Mouse (Mus musculus): Measurements from ENCODE around the gene Setd3. TPM values are rescaled to one million over a fixed set of nuclear protein-coding genes. Genes with fewer than 3 reads are reported as not detected.

Gene Setd3
- polyA plus RNA-seq, 1 experiment from 2014 or later = 89.1 TPM

DNA sequence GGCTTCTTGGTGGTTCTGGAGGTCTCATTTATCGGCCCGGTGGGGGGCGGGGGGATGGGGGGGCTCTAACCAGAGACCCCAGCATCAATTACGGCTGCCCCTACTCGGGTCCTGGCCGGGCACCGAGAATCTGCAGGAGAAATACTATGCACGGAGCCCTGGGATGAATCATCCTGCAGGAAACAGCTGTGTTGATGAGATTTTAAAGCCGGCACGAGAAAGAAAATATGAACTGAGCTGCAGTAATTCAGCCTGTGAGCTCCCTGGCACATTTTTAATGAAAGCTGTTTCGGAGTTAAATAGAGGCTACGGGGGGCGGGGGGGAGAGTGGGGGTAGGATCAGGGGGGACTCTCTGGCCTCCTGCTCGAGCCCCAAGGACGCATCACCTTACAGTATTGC is 40.0 kb upstream of the Setd3 start:
- Histone ChIP-seq H3K27ac (ENCODE audit: low read length) (0 out of 2 replicates have a peak overlapping the region, but pooled peaks have one; percentile 30), H3K4me2 (replicated peaks; ENCODE audit: low read depth, low read length) (no peak overlapping the region), H3K36me3 (ENCODE audit: insufficient read depth, low read length) (no peaks in the 10 kb centered on the region), H3K4me3 (ENCODE audit: low read length) (no peak overlapping the region), H3K9ac (replicated peaks; ENCODE audit: low read length) (no peak overlapping the region), H3K9me3 (ENCODE audit: low read length) (no peaks in the 10 kb centered on the region), H3K4me1 (ENCODE audit: insufficient read depth, low read length) (peaks cover 49% of the 10 kb centered on the region), H3K27me3 (ENCODE audit: insufficient read depth, low read length) (no peaks in the 10 kb centered on the region)
- no peak for ATAC-seq (ENCODE audit: low FRiP score, low TSS enrichment)
- WGBS = 47% methylated on average over 15 of the region's 15 CpGs

DNA sequence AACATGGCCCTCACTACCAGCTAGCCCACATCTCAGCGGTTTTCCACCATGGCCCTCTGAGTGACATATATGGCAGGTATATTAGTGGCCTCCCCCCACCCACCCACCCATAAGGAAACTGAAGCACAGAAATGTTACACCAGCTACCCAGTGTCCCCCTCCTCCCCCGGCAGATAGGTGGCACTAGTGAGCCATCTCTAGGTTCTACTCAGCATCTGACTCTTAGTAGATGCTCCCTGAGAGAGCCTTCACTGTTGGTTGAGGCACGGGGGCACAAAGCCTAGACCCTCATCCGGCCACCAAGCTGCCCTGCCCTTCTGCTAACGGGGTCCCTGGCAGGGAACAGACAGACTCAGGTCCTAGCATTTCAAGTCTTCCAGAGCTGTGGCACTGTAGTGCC is 38.5 kb upstream of the Setd3 start:
- Histone ChIP-seq H3K9me3 (ENCODE audit: low read length) (no peaks in the 10 kb centered on the region), H3K4me1 (ENCODE audit: insufficient read depth, low read length) (peaks cover 53% of the 10 kb centered on the region), H3K9ac (replicated peaks; ENCODE audit: low read length) (no peak overlapping the region), H3K36me3 (ENCODE audit: insufficient read depth, low read length) (no peaks in the 10 kb centered on the region), H3K27ac (ENCODE audit: low read length) (no peak overlapping the region), H3K27me3 (ENCODE audit: insufficient read depth, low read length) (no peaks in the 10 kb centered on the region), H3K4me2 (replicated peaks; ENCODE audit: low read depth, low read length) (no peak overlapping the region), H3K4me3 (ENCODE audit: low read length) (no peak overlapping the region)
- no peak for ATAC-seq (ENCODE audit: low FRiP score, low TSS enrichment)
- 67% methylated on average over 5 of the region's 5 CpGs for WGBS

DNA sequence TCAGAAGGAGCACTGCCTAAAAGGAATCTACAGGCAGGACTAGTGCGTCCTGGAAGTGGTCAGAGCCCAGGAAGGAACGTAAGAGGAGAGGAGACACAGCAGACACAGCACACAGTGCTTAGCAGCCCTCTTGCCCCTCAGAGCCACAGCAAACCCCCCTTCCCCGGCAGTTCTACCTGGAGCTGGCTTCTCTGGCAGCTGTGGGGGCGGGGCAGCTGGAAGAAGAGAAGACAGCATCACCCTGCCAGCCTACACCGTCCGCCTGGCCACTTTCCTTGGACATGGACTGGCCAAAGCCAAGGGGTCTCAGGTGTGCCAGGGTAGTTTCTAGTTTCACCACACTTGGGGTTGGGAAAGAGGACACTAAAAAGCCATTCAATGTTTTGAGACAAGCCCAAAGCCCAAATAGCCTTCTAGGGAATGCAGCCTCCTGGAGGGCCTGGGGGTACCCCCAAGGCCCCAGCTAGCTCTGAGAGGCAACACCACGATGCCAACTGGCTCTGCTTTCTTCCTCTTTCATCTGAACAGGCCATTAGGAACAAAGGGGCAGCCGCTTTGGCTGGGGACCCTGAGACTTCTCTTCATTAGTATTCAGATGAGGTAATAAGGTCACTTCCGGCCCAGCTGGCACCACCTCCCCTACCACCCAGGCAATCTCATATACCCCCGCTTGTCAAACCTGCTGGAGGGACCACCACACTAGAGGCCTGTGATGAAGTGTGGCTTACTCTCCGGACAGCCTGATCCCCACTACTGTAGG is 37.7 kb upstream of the Setd3 start:
- 72% methylated on average over 11 of the region's 11 CpGs for WGBS
- H3K36me3 ChIP-seq (ENCODE audit: insufficient read depth, low read length) = no peaks in the 10 kb centered on the region
- H3K4me2 ChIP-seq (replicated peaks; ENCODE audit: low read depth, low read length) = no peak overlapping the region
- H3K9me3 ChIP-seq (ENCODE audit: low read length) = no peaks in the 10 kb centered on the region
- no peak overlapping the region for H3K27ac ChIP-seq (ENCODE audit: low read length)
- no peak overlapping the region for H3K4me3 ChIP-seq (ENCODE audit: low read length)
- H3K27me3 ChIP-seq (ENCODE audit: insufficient read depth, low read length) = no peaks in the 10 kb centered on the region
- peaks cover 61% of the 10 kb centered on the region for H3K4me1 ChIP-seq (ENCODE audit: insufficient read depth, low read length)
- no peak for ATAC-seq (ENCODE audit: low FRiP score, low TSS enrichment)
- no peak overlapping the region for H3K9ac ChIP-seq (replicated peaks; ENCODE audit: low read length)

DNA sequence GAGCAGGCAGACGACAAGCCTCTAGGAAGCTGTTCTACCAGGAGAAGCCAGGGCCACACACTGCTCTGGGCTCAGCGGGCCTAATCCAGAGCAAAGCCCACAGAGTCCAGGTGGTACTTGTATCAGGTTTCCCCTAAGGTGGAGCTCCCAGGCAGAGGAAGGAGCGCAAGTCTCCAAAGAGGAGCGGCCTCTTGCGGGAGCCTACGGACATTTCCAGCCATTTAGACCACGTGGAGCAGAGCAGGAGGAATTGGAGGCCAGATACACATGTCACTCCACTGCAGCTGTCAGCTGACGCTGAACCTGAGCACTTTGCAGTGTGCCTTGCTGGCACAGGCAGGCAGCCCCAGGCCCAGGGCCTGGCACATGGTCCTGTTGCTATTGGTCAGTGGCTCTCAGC is 36.0 kb upstream of the Setd3 start:
- 32% methylated on average over 8 of the region's 8 CpGs for WGBS
- Histone ChIP-seq H3K9ac (replicated peaks; ENCODE audit: low read length) (no peak overlapping the region), H3K4me1 (ENCODE audit: insufficient read depth, low read length) (peaks cover 54% of the 10 kb centered on the region), H3K27me3 (ENCODE audit: insufficient read depth, low read length) (no peaks in the 10 kb centered on the region), H3K27ac (ENCODE audit: low read length) (no peak overlapping the region), H3K4me3 (ENCODE audit: low read length) (no peak overlapping the region), H3K9me3 (ENCODE audit: low read length) (no peaks in the 10 kb centered on the region), H3K4me2 (replicated peaks; ENCODE audit: low read depth, low read length) (no peak overlapping the region), H3K36me3 (ENCODE audit: insufficient read depth, low read length) (no peaks in the 10 kb centered on the region)
- ATAC-seq (ENCODE audit: low FRiP score, low TSS enrichment) = 0 out of 2 replicates have a peak, but pooled peaks have one; percentile 32

DNA sequence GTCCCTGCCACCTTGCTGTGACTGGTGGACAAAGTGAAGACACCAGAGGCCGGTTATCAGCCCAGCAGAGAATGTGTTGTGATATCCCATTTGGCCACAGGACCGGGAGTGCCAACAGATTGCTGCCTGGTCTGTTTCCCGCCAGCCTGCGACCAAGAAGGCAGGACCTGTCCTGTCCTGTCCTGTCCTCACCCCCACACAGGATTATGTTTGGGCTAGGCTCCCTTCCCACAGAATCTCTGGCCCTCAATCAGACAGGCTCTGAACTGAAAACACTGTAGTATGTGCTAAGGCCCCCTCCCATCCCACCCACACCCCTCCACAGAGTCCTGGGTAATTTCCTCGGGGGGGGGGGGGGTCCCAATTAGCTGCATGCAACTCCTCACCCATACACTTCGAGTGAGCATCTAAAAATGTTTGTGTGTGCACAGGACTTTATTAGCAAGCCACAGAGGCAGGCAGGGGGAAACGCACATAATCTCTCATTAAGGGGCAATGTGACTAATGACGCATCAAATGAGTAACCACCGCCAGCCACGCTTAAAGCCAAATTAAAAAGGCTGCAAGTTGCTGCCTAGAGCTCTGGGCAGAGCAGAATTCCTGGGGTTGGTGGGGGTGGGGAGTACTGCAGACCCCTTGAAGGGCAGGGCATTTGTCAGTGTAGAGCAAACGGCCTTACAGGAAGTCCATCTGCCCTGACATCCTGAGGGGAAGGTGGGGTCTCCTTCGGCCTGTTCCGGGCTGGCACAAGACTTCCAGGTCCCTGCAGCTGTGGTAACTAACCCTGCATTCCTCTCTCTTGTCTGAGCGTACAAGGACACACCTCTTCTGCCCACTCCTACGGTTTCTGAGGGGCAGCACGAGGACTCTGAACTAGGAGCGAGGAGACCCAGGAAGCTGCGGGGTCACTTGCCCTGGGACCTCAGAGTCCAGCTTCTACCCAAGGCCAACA is 34.3 kb upstream of the Setd3 start:
- Histone ChIP-seq H3K9ac (replicated peaks; ENCODE audit: low read length) (no peak overlapping the region; the same call in 1 of the 2 replicates), H3K9me3 (ENCODE audit: low read length) (no peaks in the 10 kb centered on the region), H3K36me3 (ENCODE audit: insufficient read depth, low read length) (no peaks in the 10 kb centered on the region), H3K4me1 (ENCODE audit: insufficient read depth, low read length) (peaks cover 48% of the 10 kb centered on the region), H3K27me3 (ENCODE audit: insufficient read depth, low read length) (no peaks in the 10 kb centered on the region), H3K27ac (ENCODE audit: low read length) (0 out of 2 replicates have a peak overlapping the region, but pooled peaks have one; percentile 20), H3K4me2 (replicated peaks; ENCODE audit: low read depth, low read length) (0 out of 2 replicates have a peak overlapping the region, but pooled peaks have one; percentile 6), H3K4me3 (ENCODE audit: low read length) (no peak overlapping the region)
- peak; percentile 21; the same call in 1 of the 2 replicates for ATAC-seq (ENCODE audit: low FRiP score, low TSS enrichment)
- WGBS = 19% methylated on average over 18 of the region's 18 CpGs

DNA sequence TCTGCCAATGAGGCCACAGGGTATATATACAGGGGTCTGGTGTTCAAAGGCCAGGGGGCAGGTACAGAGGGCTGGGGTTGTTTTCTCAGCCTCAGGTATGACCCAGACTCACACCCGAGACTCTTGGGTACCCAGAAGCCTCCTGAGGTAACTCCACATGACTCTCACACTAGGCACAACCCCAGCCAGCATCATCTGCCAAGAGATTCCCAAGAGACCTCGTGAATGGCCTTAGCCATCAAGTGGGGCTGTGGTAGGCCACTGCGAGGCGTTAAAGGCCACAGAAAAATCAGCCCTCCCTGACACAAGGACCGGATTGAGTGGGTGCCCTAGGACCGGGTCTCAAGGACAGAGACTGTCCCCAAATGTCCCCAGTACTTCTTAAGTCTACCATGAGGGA is 33.4 kb upstream of the Setd3 start:
- Histone ChIP-seq H3K9ac (replicated peaks; ENCODE audit: low read length) (no peak overlapping the region), H3K9me3 (ENCODE audit: low read length) (no peaks in the 10 kb centered on the region), H3K4me3 (ENCODE audit: low read length) (no peak overlapping the region), H3K4me2 (replicated peaks; ENCODE audit: low read depth, low read length) (no peak overlapping the region), H3K27me3 (ENCODE audit: insufficient read depth, low read length) (no peaks in the 10 kb centered on the region), H3K36me3 (ENCODE audit: insufficient read depth, low read length) (no peaks in the 10 kb centered on the region), H3K4me1 (ENCODE audit: insufficient read depth, low read length) (peaks cover 48% of the 10 kb centered on the region), H3K27ac (ENCODE audit: low read length) (no peak overlapping the region)
- WGBS = 73% methylated on average over 6 of the region's 6 CpGs
- ATAC-seq (ENCODE audit: low FRiP score, low TSS enrichment) = no peak

DNA sequence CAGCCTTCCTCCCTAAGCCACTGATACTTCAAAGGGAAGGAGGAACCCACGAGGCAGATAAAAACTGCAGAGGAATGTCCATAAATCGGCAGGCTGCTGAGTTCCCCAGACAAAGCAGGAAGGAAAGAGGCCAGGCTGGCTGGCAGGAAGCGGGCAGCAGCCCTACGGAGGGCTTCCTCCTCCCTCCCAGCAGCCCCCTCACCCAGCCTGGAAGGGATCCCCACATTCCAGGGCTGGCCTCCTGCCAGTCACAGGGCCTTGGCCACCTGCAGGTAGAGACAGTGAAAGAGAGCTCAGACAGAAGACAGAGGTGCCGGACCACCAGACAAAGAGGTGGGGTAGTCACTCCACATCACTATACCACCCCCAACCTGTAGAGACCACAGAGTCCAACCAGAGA is 33.0 kb upstream of the Setd3 start:
- Histone ChIP-seq H3K4me3 (ENCODE audit: low read length) (no peak overlapping the region), H3K36me3 (ENCODE audit: insufficient read depth, low read length) (no peaks in the 10 kb centered on the region), H3K27ac (ENCODE audit: low read length) (no peak overlapping the region), H3K4me1 (ENCODE audit: insufficient read depth, low read length) (peaks cover 48% of the 10 kb centered on the region), H3K27me3 (ENCODE audit: insufficient read depth, low read length) (no peaks in the 10 kb centered on the region), H3K9ac (replicated peaks; ENCODE audit: low read length) (no peak overlapping the region), H3K4me2 (replicated peaks; ENCODE audit: low read depth, low read length) (no peak overlapping the region), H3K9me3 (ENCODE audit: low read length) (no peaks in the 10 kb centered on the region)
- WGBS = 24% methylated on average over 5 of the region's 5 CpGs
- no peak for ATAC-seq (ENCODE audit: low FRiP score, low TSS enrichment)

DNA sequence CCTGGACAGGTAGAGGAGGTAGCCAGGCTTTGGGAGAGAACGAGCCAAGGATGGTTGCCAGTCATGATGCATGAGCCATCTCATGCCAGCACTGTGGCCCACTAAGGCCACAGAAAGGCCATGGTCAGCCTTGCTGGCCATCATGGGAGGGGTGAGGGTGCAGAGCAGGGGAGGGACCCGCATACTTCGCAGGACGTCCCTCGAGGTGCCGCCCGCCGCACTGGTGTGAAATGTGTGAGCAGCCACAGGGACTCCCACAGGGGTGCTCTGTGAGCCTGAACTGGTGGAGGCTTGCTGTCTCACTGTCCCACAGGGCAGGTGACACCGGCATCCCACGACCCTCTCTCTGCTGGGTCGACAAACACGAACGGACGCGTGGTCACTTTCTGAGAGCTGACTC is 31.5 kb upstream of the Setd3 start:
- H3K36me3 ChIP-seq (ENCODE audit: insufficient read depth, low read length) = peaks cover 5% of the 10 kb centered on the region; the same call in 1 of the 2 replicates
- H3K27me3 ChIP-seq (ENCODE audit: insufficient read depth, low read length) = no peaks in the 10 kb centered on the region
- no peaks in the 10 kb centered on the region for H3K9me3 ChIP-seq (ENCODE audit: low read length)
- H3K9ac ChIP-seq (replicated peaks; ENCODE audit: low read length) = no peak overlapping the region
- H3K4me3 ChIP-seq (ENCODE audit: low read length) = no peak overlapping the region
- H3K27ac ChIP-seq (ENCODE audit: low read length) = no peak overlapping the region
- ATAC-seq (ENCODE audit: low FRiP score, low TSS enrichment) = no peak
- H3K4me2 ChIP-seq (replicated peaks; ENCODE audit: low read depth, low read length) = no peak overlapping the region
- H3K4me1 ChIP-seq (ENCODE audit: insufficient read depth, low read length) = peaks cover 48% of the 10 kb centered on the region
- WGBS = 85% methylated on average over 15 of the region's 15 CpGs

DNA sequence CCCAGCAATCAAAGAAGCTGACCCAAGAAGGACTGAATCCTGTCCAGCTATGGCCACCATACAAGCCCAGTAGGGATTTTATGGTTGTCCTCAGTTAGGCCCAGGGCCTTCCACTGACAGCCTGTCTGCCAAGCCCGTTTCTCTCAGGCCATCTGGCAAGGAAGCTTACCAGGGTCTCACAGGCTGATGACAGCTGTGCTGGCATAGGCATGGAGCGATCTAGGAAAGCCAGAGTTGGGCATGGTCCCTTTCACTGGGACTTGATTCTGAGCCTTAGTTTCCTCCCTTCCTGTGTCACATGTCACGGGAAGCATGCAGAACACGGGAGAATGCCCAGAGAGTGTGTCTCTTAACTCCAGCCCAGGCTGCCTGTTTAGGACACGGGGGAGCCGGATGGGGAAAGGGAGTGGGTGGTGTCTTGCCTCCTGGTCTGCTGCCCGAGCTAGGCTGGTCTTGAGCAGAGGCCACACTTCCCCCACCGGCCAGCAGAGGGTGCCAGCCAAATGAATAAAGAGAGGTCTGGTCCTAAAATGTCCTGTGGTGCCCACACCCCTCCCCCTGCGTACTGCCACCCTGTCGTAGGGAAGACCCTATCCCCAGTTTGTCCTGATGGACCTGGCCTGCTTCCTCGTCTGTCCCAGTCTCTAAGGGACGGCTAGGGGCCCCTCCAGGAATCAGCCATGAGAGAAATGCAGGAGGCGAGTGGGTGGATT is 29.8 kb upstream of the Setd3 start:
- WGBS = 22% methylated on average over 13 of the region's 13 CpGs
- ATAC-seq (ENCODE audit: low FRiP score, low TSS enrichment) = no peak
- H3K4me1 ChIP-seq (ENCODE audit: insufficient read depth, low read length) = peaks cover 35% of the 10 kb centered on the region

More for the DNA sequence above, 29.8 kb upstream of the Setd3 start:
- Histone ChIP-seq H3K4me2 (replicated peaks; ENCODE audit: low read depth, low read length) (no peak overlapping the region), H3K9me3 (ENCODE audit: low read length) (no peaks in the 10 kb centered on the region), H3K27ac (ENCODE audit: low read length) (no peak overlapping the region), H3K4me3 (ENCODE audit: low read length) (no peak overlapping the region), H3K27me3 (ENCODE audit: insufficient read depth, low read length) (no peaks in the 10 kb centered on the region), H3K9ac (replicated peaks; ENCODE audit: low read length) (0 out of 2 replicates have a peak overlapping the region, but pooled peaks have one; percentile 2), H3K36me3 (ENCODE audit: insufficient read depth, low read length) (peaks cover 12% of the 10 kb centered on the region)
